27 mouse cellular contexts compared by ENCODE assay signal in genomic region chr8:94047845-94048244, GRCm38 (mm10). TPM values are rescaled to one million over a fixed set of nuclear protein-coding genes. Genes with fewer than 3 reads are reported as not detected.
DNase-seq lines count a peak whose midpoint lies in the region; ATAC-seq and TF ChIP-seq lines count a peak whose summit lies in the region.
"Had no signal": no experiment of that assay in that cellular context is flagged by ENCODE, and none has a peak within 500 bp of the region (broad histone marks: within the 10 kb centered on the region; RNA-seq: fewer than 3 reads in every experiment).

No protein-coding gene starts in this region.

- H3K4me2 ChIP-seq in forebrain, postnatal 0 days (ENCODE audit: low read depth): no peak overlapping the region
- H3K4me2 ChIP-seq in lung, postnatal 0 days (replicated peaks; ENCODE audit: low read depth, low read length): no peak overlapping the region
- H3K4me2 ChIP-seq: embryonic facial prominence, embryonic 13.5 days; forebrain, embryonic 15.5 days; heart, embryonic 12.5 days; limb, embryonic 15.5 days had no signal

- DNase-seq in forebrain, postnatal 0 days: peak; percentile 14
- no peak for DNase-seq in forebrain, embryonic 10.5 days (ENCODE audit: extremely low spot score, low spot score)
- DNase-seq in lung, postnatal 0 days (ENCODE audit: low spot score): peak; percentile 28
- no peak for DNase-seq in lung, adult 2 months
- peak; percentile 69 for DNase-seq in brain, embryonic 14.5 days (ENCODE audit: low read depth)
- peak; percentile 51 for DNase-seq in layer of hippocampus, adult 9-11 months
- no peak for DNase-seq in urinary bladder, postnatal 25 days (ENCODE audit: low spot score)
- DNase-seq: adrenal gland, adult 8-10 months; B cell, adult 2 months; cerebellum, adult 8-10 months; embryo, embryonic 11 days; gastrocnemius, postnatal 14 days; heart, adult 18-20 months; kidney, adult 11 months; right cerebral cortex, adult 18-20 months; right cerebral cortex, postnatal 4 days; thymus, postnatal 25 days had no signal

- TF ChIP-seq POLR2A in lung, adult 2 months (IDR thresholded peaks at IDR 0.05; ENCODE audit: borderline replicate concordance, extremely low read depth, low read depth, low read length): no peak
- TF ChIP-seq POLR2A in brain, embryonic 14.5 days (IDR thresholded peaks at IDR 0.05; ENCODE audit: borderline replicate concordance, extremely low read depth, insufficient read depth, insufficient read length, poor library complexity, severe bottlenecking): no peak

- no peak overlapping the region for H3K27ac ChIP-seq in forebrain, postnatal 0 days (ENCODE audit: low read depth, low read length)
- H3K27ac ChIP-seq in forebrain, embryonic 10.5 days: no peak overlapping the region
- H3K27ac ChIP-seq in lung, postnatal 0 days (ENCODE audit: low read length): no peak overlapping the region
- H3K27ac ChIP-seq: embryonic facial prominence, embryonic 13.5 days; forebrain, embryonic 15.5 days; limb, embryonic 15.5 days; liver, embryonic 14.5 days; macrophage had no signal

- no peak overlapping the region for H3K9ac ChIP-seq in forebrain, postnatal 0 days
- H3K9ac ChIP-seq in lung, postnatal 0 days (replicated peaks; ENCODE audit: low read depth): no peak overlapping the region
- H3K9ac ChIP-seq: embryonic facial prominence, embryonic 13.5 days; forebrain, embryonic 15.5 days; heart, embryonic 12.5 days; limb, embryonic 15.5 days; liver, embryonic 14.5 days had no signal

- WGBS in forebrain, postnatal 0 days: 54% methylated on average over 2 of the region's 2 CpGs
- WGBS in forebrain, embryonic 10.5 days: 90% methylated on average over 2 of the region's 2 CpGs
- WGBS in lung, postnatal 0 days: 61% methylated on average over 2 of the region's 2 CpGs
- 71% methylated on average over 2 of the region's 2 CpGs for WGBS in lung, adult 2 months

- H3K36me3 ChIP-seq in forebrain, postnatal 0 days (ENCODE audit: insufficient read depth): 0 out of 2 replicates have a peak, but pooled peaks cover 7% of the 10 kb centered on the region
- H3K36me3 ChIP-seq in forebrain, embryonic 10.5 days (replicated peaks): peaks cover 23% of the 10 kb centered on the region
- H3K36me3 ChIP-seq in lung, postnatal 0 days (ENCODE audit: insufficient read depth, low read length): no peaks in the 10 kb centered on the region

- no peaks in the 10 kb centered on the region for H3K27me3 ChIP-seq in forebrain, postnatal 0 days (ENCODE audit: insufficient read depth, low read length)
- no peaks in the 10 kb centered on the region for H3K27me3 ChIP-seq in forebrain, embryonic 10.5 days (ENCODE audit: poor library complexity, severe bottlenecking)
- no peaks in the 10 kb centered on the region for H3K27me3 ChIP-seq in lung, postnatal 0 days (replicated peaks; ENCODE audit: insufficient read depth, low read length)
- H3K27me3 ChIP-seq: CH12.LX; embryonic facial prominence, embryonic 13.5 days; forebrain, embryonic 15.5 days; heart, embryonic 12.5 days; limb, embryonic 15.5 days had no signal

- TF ChIP-seq EP300 in lung, postnatal 0 days (IDR thresholded peaks at IDR 0.05): no peak

- TF ChIP-seq CTCF in forebrain, postnatal 0 days (IDR thresholded peaks at IDR 0.05; ENCODE audit: low read depth): no peak
- no peak for TF ChIP-seq CTCF in lung, postnatal 0 days (IDR thresholded peaks at IDR 0.05)
- TF ChIP-seq CTCF in lung, adult 2 months (IDR thresholded peaks at IDR 0.05; ENCODE audit: insufficient read depth, low read length): no peak
- TF ChIP-seq CTCF in brain, embryonic 14.5 days (IDR thresholded peaks at IDR 0.05; ENCODE audit: borderline replicate concordance, extremely low read depth, insufficient read depth, insufficient read length): no peak

- no peak overlapping the region for H3K4me3 ChIP-seq in forebrain, postnatal 0 days (ENCODE audit: low read depth, low read length)
- no peak overlapping the region for H3K4me3 ChIP-seq in forebrain, embryonic 10.5 days
- no peak overlapping the region for H3K4me3 ChIP-seq in lung, postnatal 0 days (ENCODE audit: low read depth, low read length)
- no peak overlapping the region for H3K4me3 ChIP-seq in lung, adult 2 months (replicated peaks; ENCODE audit: extremely low read depth, low read depth, low read length)
- H3K4me3 ChIP-seq: embryonic facial prominence, embryonic 13.5 days; erythroblast, embryonic 14.5 days; forebrain, embryonic 15.5 days; heart, embryonic 12.5 days; limb, embryonic 15.5 days had no signal

- no peak for ATAC-seq in forebrain, postnatal 0 days
- ATAC-seq in lung, postnatal 0 days: no peak
- ATAC-seq: forebrain, embryonic 15.5 days; midbrain, embryonic 16.5 days had no signal

- no peaks in the 10 kb centered on the region for H3K4me1 ChIP-seq in forebrain, postnatal 0 days (ENCODE audit: insufficient read depth)
- H3K4me1 ChIP-seq in forebrain, embryonic 10.5 days: no peaks in the 10 kb centered on the region
- no peaks in the 10 kb centered on the region for H3K4me1 ChIP-seq in lung, postnatal 0 days (ENCODE audit: insufficient read depth, low read depth, low read length)
- H3K4me1 ChIP-seq in lung, adult 2 months (ENCODE audit: control insufficient read depth, insufficient read depth, low read length): no peaks in the 10 kb centered on the region
- H3K4me1 ChIP-seq: embryonic facial prominence, embryonic 13.5 days; forebrain, embryonic 15.5 days; heart, embryonic 12.5 days; limb, embryonic 15.5 days had no signal

- no peaks in the 10 kb centered on the region for H3K9me3 ChIP-seq in forebrain, postnatal 0 days (ENCODE audit: low read length)
- H3K9me3 ChIP-seq in forebrain, embryonic 10.5 days: no peaks in the 10 kb centered on the region
- H3K9me3 ChIP-seq in lung, postnatal 0 days (ENCODE audit: low read length): no peaks in the 10 kb centered on the region
- H3K9me3 ChIP-seq: embryonic facial prominence, embryonic 13.5 days; forebrain, embryonic 15.5 days; G1E; heart, embryonic 12.5 days; limb, embryonic 15.5 days had no signal

RNA-seq across cellular contexts. Expression of gene Ogfod1, which starts 10.8 kb away (rescaled TPM):
- total RNA-seq in forebrain, postnatal 0 days (2014; rRNA removed): 15.4 and 17.9 TPM in 2 replicates
- polyA plus RNA-seq in forebrain, postnatal 0 days (2015; fragmentation: Nextera tagmentation; extraction: Ambion mirVana): 5.3 and 8.2 TPM in 2 replicates
- polyA plus RNA-seq in forebrain, embryonic 10.5 days (2016; fragmentation: Nextera tagmentation; extraction: Ambion mirVana): 13.5 and 14.4 TPM in 2 replicates
- 6.1 and 7.0 TPM in 2 replicates for polyA plus RNA-seq in lung, postnatal 0 days (2015; fragmentation: Nextera tagmentation; extraction: Ambion mirVana)
- polyA plus RNA-seq in lung, adult 2 months (2012; rRNA removed): 5.8 and 7.5 TPM in 2 replicates
- polyA plus RNA-seq in brain, embryonic 14.5 days (2012; rRNA removed): 13.4 and 13.5 TPM in 2 replicates

RNA-seq across cellular contexts. Expression of gene Nudt21, which starts 11.0 kb away (rescaled TPM):
- 107 and 110 TPM in 2 replicates for total RNA-seq in forebrain, postnatal 0 days (2014; rRNA removed)
- 104 and 131 TPM in 2 replicates for polyA plus RNA-seq in forebrain, postnatal 0 days (2015; fragmentation: Nextera tagmentation; extraction: Ambion mirVana)
- polyA plus RNA-seq in forebrain, embryonic 10.5 days (2016; fragmentation: Nextera tagmentation; extraction: Ambion mirVana): 192 and 193 TPM in 2 replicates
- polyA plus RNA-seq in lung, postnatal 0 days (2015; fragmentation: Nextera tagmentation; extraction: Ambion mirVana): 53.9 and 55.0 TPM in 2 replicates
- polyA plus RNA-seq in lung, adult 2 months (2012; rRNA removed): 25.0 and 34.4 TPM in 2 replicates
- 70.7 and 73.4 TPM in 2 replicates for polyA plus RNA-seq in brain, embryonic 14.5 days (2012; rRNA removed)

RNA-seq across cellular contexts. Expression of gene Amfr, which starts 35.2 kb away (rescaled TPM):
- 163 and 217 TPM in 2 replicates for total RNA-seq in forebrain, postnatal 0 days (2014; rRNA removed)
- polyA plus RNA-seq in forebrain, postnatal 0 days (2015; fragmentation: Nextera tagmentation; extraction: Ambion mirVana): 82.8 and 90.2 TPM in 2 replicates
- 36.7 and 39.1 TPM in 2 replicates for polyA plus RNA-seq in forebrain, embryonic 10.5 days (2016; fragmentation: Nextera tagmentation; extraction: Ambion mirVana)
- 57.4 and 61.6 TPM in 2 replicates for polyA plus RNA-seq in lung, postnatal 0 days (2015; fragmentation: Nextera tagmentation; extraction: Ambion mirVana)
- 120 and 134 TPM in 2 replicates for polyA plus RNA-seq in lung, adult 2 months (2012; rRNA removed)
- 94.9 and 112 TPM in 2 replicates for polyA plus RNA-seq in brain, embryonic 14.5 days (2012; rRNA removed)

RNA-seq across cellular contexts. Expression of gene Bbs2, which starts 50.9 kb away (rescaled TPM):
- 21.1 and 22.6 TPM in 2 replicates for total RNA-seq in forebrain, postnatal 0 days (2014; rRNA removed)
- polyA plus RNA-seq in forebrain, postnatal 0 days (2015; fragmentation: Nextera tagmentation; extraction: Ambion mirVana): 8.9 and 14.9 TPM in 2 replicates
- 18.3 and 19.7 TPM in 2 replicates for polyA plus RNA-seq in forebrain, embryonic 10.5 days (2016; fragmentation: Nextera tagmentation; extraction: Ambion mirVana)
- polyA plus RNA-seq in lung, postnatal 0 days (2015; fragmentation: Nextera tagmentation; extraction: Ambion mirVana): 7.3 and 9.5 TPM in 2 replicates
- polyA plus RNA-seq in lung, adult 2 months (2012; rRNA removed): 16.0 and 21.5 TPM in 2 replicates
- polyA plus RNA-seq in brain, embryonic 14.5 days (2012; rRNA removed): 55.5 and 62.9 TPM in 2 replicates

Comparison
In these comparisons a context has a peak if more than half of its experiments do, and no peak if none do; other contexts are left out.
1. DNase-seq: peak in forebrain, postnatal 0 days (single experiment), lung, postnatal 0 days (single experiment), brain, embryonic 14.5 days (single experiment) and layer of hippocampus, adult 9-11 months (single experiment); none in forebrain, embryonic 10.5 days (single experiment), lung, adult 2 months (single experiment) and urinary bladder, postnatal 25 days (single experiment).